Mouse (Mus musculus) lung, postnatal 0 days (tissue): ENCODE measurements around the gene Nrm.

ENCODE experiments used
- CTCF ChIP-seq: IDR thresholded peaks from 2 replicates; pipeline ENCODE4 v1.5.1; 2016; ENCODE audit warnings: antibody characterized with exemption, mild to moderate bottlenecking
- EP300 ChIP-seq: IDR thresholded peaks from 2 replicates; pipeline ENCODE4 v1.6.1; 2016; ENCODE audit warnings: antibody characterized with exemption, mild to moderate bottlenecking, control low read depth

DNA sequence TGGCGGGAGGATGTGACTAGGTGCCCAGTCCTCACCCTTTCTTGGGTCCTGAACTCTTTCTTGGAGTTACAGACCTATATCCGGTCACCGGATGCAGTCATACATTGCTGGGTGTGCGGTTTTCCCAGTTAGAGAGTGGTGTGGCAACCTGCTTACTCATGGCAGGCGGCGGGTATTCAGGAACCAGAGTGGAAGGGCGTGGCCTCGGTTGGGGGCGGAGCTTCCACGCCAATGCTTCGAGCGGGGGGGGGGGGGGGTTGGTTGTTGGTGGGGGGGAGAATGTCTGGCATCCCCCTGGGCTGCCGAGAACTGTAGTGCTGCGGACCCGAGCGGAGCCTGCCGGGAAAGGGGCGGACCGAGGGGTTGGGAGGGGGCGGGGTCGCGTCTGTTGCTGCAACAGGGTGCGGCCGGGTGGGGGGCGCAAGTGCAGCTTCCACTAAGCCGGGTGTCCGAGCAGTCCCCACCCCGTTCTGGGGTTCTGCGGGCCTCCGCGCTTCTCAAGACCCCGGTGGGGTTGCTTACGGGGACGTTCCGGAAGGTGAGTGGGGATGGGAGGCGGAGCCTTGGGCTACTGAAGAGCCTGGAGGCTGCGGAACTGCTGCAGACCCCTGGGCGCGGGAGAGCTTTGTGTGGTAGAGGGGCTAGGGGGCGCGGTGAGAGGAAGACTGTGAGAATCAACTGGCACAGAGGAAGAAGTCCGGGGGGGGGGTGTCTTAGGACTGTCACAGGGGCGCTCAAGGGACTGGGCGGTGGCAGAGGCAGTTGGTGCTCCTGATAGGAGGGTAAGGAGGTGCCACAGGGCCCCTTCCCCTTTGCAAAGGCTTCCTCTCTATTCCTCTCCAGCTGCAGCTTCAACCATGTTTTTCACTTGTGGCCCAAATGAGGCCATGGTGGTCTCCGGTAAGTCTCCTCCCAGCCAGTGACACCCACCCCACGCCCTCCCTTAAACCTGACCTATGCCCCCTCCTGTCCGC lies 37.9 kb upstream of the Nrm start, which contains the start of gene Flot1:
- TF ChIP-seq CTCF (no peak), EP300 (0 out of 2 replicates have a peak, but pooled peaks have one; percentile 48)
